Mouse (Mus musculus): ENCODE measurements around the gene Mcm3.

- no peak for TF ChIP-seq POLR2A (IDR thresholded peaks at IDR 0.05; ENCODE audit: insufficient read depth, low read depth, low read length)
- TF ChIP-seq CTCF (IDR thresholded peaks at IDR 0.05; ENCODE audit: insufficient read depth, low read depth, low read length) = no peak
These were observed 19.8 kb upstream of the Mcm3 start for GRCm38 (mm10) chr1:20839911-20840310.
